Mouse (Mus musculus): ENCODE results near the gene Hoxb8. TPM values are rescaled to one million over a fixed set of nuclear protein-coding genes. Genes with fewer than 3 reads are reported as not detected.

Hoxb8 gene
- polyA plus RNA-seq, 1 experiment from 2014 or later: not detected

DNA sequence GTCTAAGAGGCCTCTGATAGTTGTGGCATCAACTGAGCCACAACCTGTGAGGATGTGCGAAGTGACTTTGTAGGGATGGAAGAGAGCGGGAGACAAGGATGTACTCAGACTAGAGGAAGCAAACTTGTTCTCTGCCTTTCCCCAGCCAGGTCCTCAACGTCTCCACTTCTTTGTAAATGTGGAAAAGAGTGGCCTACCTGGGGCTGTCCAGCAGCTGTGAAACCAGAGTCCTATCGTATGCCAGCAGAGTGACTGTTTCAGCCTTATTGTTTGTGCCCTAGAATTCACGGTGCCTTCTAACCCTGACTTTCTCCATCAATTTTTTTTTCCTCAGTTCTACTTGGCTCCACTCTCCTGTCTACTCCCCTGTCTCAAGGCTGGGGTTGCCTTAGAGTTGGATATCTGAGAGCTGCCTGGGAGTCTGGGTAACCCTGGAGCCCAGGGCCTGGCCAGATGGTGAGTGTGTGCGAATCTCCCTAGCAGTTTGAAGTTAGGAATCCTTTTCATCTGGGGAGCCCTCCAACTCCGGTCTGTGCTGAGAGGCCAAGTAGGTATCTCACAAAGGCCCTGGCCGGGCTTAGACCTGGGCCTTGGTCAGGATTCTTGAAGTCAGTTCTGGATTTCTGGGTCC is 17.2 kb upstream of the Hoxb8 start:
- no peaks in the 10 kb centered on the region for H3K36me3 ChIP-seq (ENCODE audit: control insufficient read depth, insufficient read depth, low read length)
- DNase-seq (no peak), ATAC-seq (ENCODE audit: low FRiP score, low TSS enrichment) (no peak)
- no peak overlapping the region for H3K27ac ChIP-seq (replicated peaks; ENCODE audit: low read depth, low read length)
- WGBS: 4% methylated on average over 8 of the region's 8 CpGs
- no peak overlapping the region for H3K4me2 ChIP-seq (ENCODE audit: low read length)
- H3K4me3 ChIP-seq (replicated peaks; ENCODE audit: low read depth, low read length): no peak overlapping the region
- peaks cover 99% of the 10 kb centered on the region for H3K27me3 ChIP-seq (ENCODE audit: control insufficient read depth, insufficient read depth, low read length)
- no peaks in the 10 kb centered on the region for H3K4me1 ChIP-seq (ENCODE audit: control insufficient read depth, insufficient read depth, low read length)
- no peaks in the 10 kb centered on the region for H3K9me3 ChIP-seq (ENCODE audit: control insufficient read depth, low read length)
- H3K9ac ChIP-seq (replicated peaks; ENCODE audit: low read length): no peak overlapping the region

- no peak overlapping the region for H3K4me2 ChIP-seq (ENCODE audit: low read length)
- no peak for ATAC-seq (ENCODE audit: low FRiP score, low TSS enrichment)
- no peak overlapping the region for H3K27ac ChIP-seq (replicated peaks; ENCODE audit: low read depth, low read length)
- no peaks in the 10 kb centered on the region for H3K9me3 ChIP-seq (ENCODE audit: control insufficient read depth, low read length)
- DNase-seq: no peak
- H3K36me3 ChIP-seq (ENCODE audit: control insufficient read depth, insufficient read depth, low read length): no peaks in the 10 kb centered on the region
- peaks cover 99% of the 10 kb centered on the region for H3K27me3 ChIP-seq (ENCODE audit: control insufficient read depth, insufficient read depth, low read length)
- under 1% methylated on average over 7 of the region's 7 CpGs for WGBS
- no peak overlapping the region for H3K9ac ChIP-seq (replicated peaks; ENCODE audit: low read length)
- H3K4me1 ChIP-seq (ENCODE audit: control insufficient read depth, insufficient read depth, low read length): no peaks in the 10 kb centered on the region
- no peak overlapping the region for H3K4me3 ChIP-seq (replicated peaks; ENCODE audit: low read depth, low read length)
Measured at GRCm38 (mm10) chr11:96265954-96266353, 15.8 kb upstream of the Hoxb8 start.

DNA sequence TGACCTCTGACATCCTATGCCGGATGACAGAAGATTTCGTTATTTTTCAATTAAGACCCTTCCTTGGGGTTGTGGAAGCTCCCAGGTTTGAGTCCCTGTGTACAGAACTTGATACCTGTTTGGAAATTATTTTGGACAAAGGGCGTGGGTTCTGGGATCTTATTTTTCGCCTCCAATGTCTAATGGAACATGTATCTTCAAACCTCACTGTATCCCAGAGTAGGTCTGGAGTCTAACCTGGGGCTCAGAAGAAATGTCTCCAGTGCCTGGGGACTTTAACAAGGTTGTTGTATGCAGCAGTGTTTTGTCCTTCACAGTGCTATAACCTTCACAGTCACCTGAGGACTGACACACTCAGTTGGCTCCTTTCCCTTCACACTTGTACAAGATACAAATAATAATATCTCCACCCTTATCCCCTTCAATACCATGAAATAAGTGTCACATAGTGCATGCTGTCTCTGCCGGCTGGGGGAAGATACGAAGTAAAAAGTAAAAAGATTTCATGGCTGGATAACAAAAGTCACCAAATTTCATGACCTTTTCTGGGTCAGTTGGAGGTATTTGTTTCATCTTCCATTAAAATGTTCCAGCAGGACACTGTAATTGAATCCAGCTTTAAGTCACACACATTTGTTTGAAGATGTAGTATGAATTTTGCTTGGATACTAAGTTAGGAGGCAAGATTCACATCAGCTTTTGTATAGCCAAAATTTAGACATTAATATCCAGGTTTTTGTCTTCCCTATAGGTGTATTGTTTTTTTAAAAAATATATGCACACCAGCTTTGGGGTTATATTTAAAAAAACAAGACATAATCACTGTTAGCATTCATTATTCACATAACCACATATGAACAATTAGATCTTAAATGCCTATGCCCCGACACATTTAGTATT is 14.4 kb upstream of the Hoxb8 start:
- Histone ChIP-seq H3K9ac (replicated peaks; ENCODE audit: low read length) (no peak overlapping the region), H3K27me3 (ENCODE audit: control insufficient read depth, insufficient read depth, low read length) (peaks cover 99% of the 10 kb centered on the region), H3K27ac (replicated peaks; ENCODE audit: low read depth, low read length) (no peak overlapping the region), H3K4me3 (replicated peaks; ENCODE audit: low read depth, low read length) (no peak overlapping the region), H3K4me1 (ENCODE audit: control insufficient read depth, insufficient read depth, low read length) (no peaks in the 10 kb centered on the region), H3K9me3 (ENCODE audit: control insufficient read depth, low read length) (no peaks in the 10 kb centered on the region), H3K4me2 (ENCODE audit: low read length) (no peak overlapping the region), H3K36me3 (ENCODE audit: control insufficient read depth, insufficient read depth, low read length) (no peaks in the 10 kb centered on the region)
- ATAC-seq (ENCODE audit: low FRiP score, low TSS enrichment) (no peak), DNase-seq (no peak)
- 9% methylated on average over 7 of the region's 7 CpGs for WGBS

GRCm38 (mm10) chr11:96268031-96268745 is 13.5 kb upstream of the Hoxb8 start:
- Histone ChIP-seq H3K4me1 (ENCODE audit: control insufficient read depth, insufficient read depth, low read length) (no peaks in the 10 kb centered on the region), H3K4me2 (ENCODE audit: low read length) (no peak overlapping the region), H3K9me3 (ENCODE audit: control insufficient read depth, low read length) (no peaks in the 10 kb centered on the region), H3K36me3 (ENCODE audit: control insufficient read depth, insufficient read depth, low read length) (no peaks in the 10 kb centered on the region), H3K27ac (replicated peaks; ENCODE audit: low read depth, low read length) (no peak overlapping the region), H3K27me3 (ENCODE audit: control insufficient read depth, insufficient read depth, low read length) (peaks cover 99% of the 10 kb centered on the region), H3K9ac (replicated peaks; ENCODE audit: low read length) (no peak overlapping the region), H3K4me3 (replicated peaks; ENCODE audit: low read depth, low read length) (no peak overlapping the region)
- no peak for ATAC-seq (ENCODE audit: low FRiP score, low TSS enrichment)
- WGBS: 8% methylated on average over 1 of the region's 1 CpGs
- no peak for DNase-seq

DNA sequence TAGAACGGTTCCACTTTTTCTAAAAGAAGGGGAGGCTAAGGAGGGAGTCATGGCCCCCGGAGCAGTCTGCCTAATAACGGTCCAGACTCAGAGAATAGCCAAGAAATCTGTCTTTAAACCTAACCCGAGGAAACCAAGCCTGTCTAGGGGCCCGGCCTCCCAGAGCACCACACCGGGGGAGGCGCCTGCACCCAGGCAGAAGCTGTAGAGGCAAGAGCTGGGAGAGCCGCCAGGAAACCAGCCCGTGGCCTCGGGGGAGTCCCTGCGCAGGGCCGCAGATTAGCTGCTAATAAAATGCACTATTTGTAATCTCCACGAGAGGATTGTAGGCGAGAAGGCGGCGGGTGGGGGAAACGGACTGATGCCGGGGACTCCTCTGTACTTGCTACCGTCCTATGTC is 11.8 kb upstream of the Hoxb8 start:
- H3K4me2 ChIP-seq (ENCODE audit: low read length): no peak overlapping the region
- 2% methylated on average over 19 of the region's 19 CpGs for WGBS
- H3K27ac ChIP-seq (replicated peaks; ENCODE audit: low read depth, low read length): no peak overlapping the region
- H3K9ac ChIP-seq (replicated peaks; ENCODE audit: low read length): no peak overlapping the region
- H3K27me3 ChIP-seq (ENCODE audit: control insufficient read depth, insufficient read depth, low read length): peaks cover 99% of the 10 kb centered on the region
- H3K9me3 ChIP-seq (ENCODE audit: control insufficient read depth, low read length): no peaks in the 10 kb centered on the region
- DNase-seq: no peak
- no peaks in the 10 kb centered on the region for H3K4me1 ChIP-seq (ENCODE audit: control insufficient read depth, insufficient read depth, low read length)
- H3K36me3 ChIP-seq (ENCODE audit: control insufficient read depth, insufficient read depth, low read length): no peaks in the 10 kb centered on the region
- no peak for ATAC-seq (ENCODE audit: low FRiP score, low TSS enrichment)
- H3K4me3 ChIP-seq (replicated peaks; ENCODE audit: low read depth, low read length): no peak overlapping the region

DNA sequence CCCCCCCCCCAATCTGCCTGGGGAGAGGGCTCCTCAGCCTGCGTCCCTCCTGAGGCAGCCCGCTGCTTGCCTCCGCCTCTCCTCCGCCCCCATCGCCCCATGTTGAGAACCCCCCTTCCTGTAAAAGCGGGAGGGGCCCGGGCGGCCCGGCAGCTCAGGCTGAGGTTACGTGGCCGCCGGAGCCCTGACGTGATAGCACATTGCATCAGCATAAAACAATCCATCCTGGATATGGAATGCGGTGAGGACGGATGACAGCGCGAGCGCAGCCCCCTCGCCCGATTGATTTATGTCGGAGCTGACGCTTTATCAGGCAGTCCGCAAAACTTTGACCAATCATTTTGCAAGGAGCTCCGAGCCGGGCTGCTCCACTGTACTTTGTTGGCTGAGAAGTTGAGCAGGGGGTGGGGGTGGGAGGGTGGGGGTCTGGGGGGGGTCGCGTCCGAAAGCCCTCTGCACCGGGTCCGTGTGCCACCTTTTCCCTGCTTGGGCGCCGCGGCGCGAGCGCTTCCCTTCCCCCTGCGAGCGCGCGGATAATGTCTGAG is 10.6 kb upstream of the Hoxb8 start, which contains the start of gene Hoxb9:
Hoxb9 (plus strand) TSS at position 462 of the 545 bp plus-strand sequence.
- Histone ChIP-seq H3K4me3 (replicated peaks; ENCODE audit: low read depth, low read length) (peak within 1 kb of the TSS; percentile 8; the same call in 1 of the 2 replicates), H3K36me3 (ENCODE audit: control insufficient read depth, insufficient read depth, low read length) (no peaks in the 10 kb centered on the region), H3K9ac (replicated peaks; ENCODE audit: low read length) (no peak within 1 kb of the TSS), H3K27me3 (ENCODE audit: control insufficient read depth, insufficient read depth, low read length) (peaks cover 99% of the 10 kb centered on the region), H3K9me3 (ENCODE audit: control insufficient read depth, low read length) (no peaks in the 10 kb centered on the region), H3K27ac (replicated peaks; ENCODE audit: low read depth, low read length) (no peak within 1 kb of the TSS), H3K4me2 (ENCODE audit: low read length) (no peak within 1 kb of the TSS), H3K4me1 (ENCODE audit: control insufficient read depth, insufficient read depth, low read length) (no peaks in the 10 kb centered on the region)
- DNase-seq (no peak), ATAC-seq (ENCODE audit: low FRiP score, low TSS enrichment) (no peak)
- WGBS: under 1% methylated on average over 40 of the region's 40 CpGs

GRCm38 (mm10) chr11:96271541-96272011 is 10.1 kb upstream of the Hoxb8 start:
- no peaks in the 10 kb centered on the region for H3K9me3 ChIP-seq (ENCODE audit: control insufficient read depth, low read length)
- H3K36me3 ChIP-seq (ENCODE audit: control insufficient read depth, insufficient read depth, low read length): no peaks in the 10 kb centered on the region
- H3K4me2 ChIP-seq (ENCODE audit: low read length): no peak overlapping the region
- no peaks in the 10 kb centered on the region for H3K4me1 ChIP-seq (ENCODE audit: control insufficient read depth, insufficient read depth, low read length)
- under 1% methylated on average over 52 of the region's 52 CpGs for WGBS
- peak overlapping the region; percentile 8; the same call in 1 of the 2 replicates for H3K4me3 ChIP-seq (replicated peaks; ENCODE audit: low read depth, low read length)
- H3K9ac ChIP-seq (replicated peaks; ENCODE audit: low read length): no peak overlapping the region
- DNase-seq: no peak
- H3K27ac ChIP-seq (replicated peaks; ENCODE audit: low read depth, low read length): no peak overlapping the region
- H3K27me3 ChIP-seq (ENCODE audit: control insufficient read depth, insufficient read depth, low read length): peaks cover 99% of the 10 kb centered on the region
- no peak for ATAC-seq (ENCODE audit: low FRiP score, low TSS enrichment)
